Mouse (Mus musculus): ENCODE data around the gene Rhbdd2.

DNA sequence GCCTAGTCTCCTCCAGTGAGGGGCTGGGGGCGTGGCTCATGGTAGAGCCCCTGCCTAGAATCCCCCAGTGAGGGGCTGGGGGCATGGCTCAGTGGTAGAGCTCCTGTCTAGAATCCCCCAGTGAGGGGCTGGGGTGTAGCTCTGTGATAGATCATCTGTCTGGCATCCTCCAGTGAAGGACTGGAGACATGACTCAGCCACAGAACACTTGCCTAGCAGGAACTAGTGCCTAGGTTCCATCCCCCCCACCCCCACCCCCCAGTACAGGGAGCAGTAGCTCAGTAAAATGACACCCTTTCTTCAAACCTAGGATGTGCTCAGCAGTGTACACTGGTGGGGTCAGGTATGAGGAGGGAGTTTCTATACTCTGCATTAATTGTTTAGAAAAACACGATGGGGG lies 38.5 kb downstream of the Rhbdd2 start:
- TF ChIP-seq CTCF (IDR thresholded peaks at IDR 0.05; ENCODE audit: low read depth), result no peak
- no peak for TF ChIP-seq EP300 (optimal IDR thresholded peaks at IDR 0.05)

Data from stomach, postnatal 0 days (tissue).